Mouse (Mus musculus) adrenal gland, postnatal 14 days (tissue): ENCODE measurements around the gene Doc2a. TPM values are rescaled to one million over a fixed set of nuclear protein-coding genes. Genes with fewer than 3 reads are reported as not detected.
"Not testable (repeated sequence)": the region's sequence is repeated elsewhere in the genome, so short reads cannot be mapped to it uniquely, and the experiment has no call there.

Source experiments
- DNase-seq: peaks from one replicate; pipeline ENCODE4 v3.0.0; 2021; ENCODE audit warnings: mixed read lengths
- total RNA-seq: library from RNA; stranded (reverse); gene quantifications from 2 replicates; pipeline ENCODE4 v1.2.3, GENCODE M21; 2021

The Doc2a gene
- total RNA-seq, 1 experiment from 2014 or later = 0.63 TPM

DNA sequence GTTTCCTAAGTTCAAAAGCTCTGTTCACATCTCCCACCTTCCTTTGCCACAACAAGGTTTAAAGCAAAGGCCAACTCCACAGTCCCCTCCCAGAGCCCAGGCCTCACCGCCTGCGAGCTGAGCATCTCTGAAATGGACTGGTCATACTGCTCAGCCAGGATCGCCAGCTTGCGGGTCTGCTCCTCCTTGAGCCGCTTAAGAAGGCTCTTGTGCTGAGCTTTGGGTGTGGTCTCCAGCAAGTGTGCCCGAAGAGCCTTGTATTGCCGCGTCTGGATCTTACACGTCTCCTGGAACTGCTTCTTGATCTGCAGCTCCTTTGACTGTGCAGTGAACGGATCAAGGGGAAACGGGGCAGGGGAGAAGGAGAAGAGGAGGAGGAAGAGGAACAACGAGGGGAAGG is 20.8 kb downstream of the Doc2a start:
- DNase-seq = no peak

GRCm38 (mm10) chr7:126869780-126870519 is 22.7 kb downstream of the Doc2a start:
- no peak for DNase-seq

GRCm38 (mm10) chr7:126870520-126870891 is 23.3 kb downstream of the Doc2a start:
- no peak for DNase-seq

GRCm38 (mm10) chr7:126877239-126877638 is 30.0 kb downstream of the Doc2a start:
- DNase-seq = no peak

DNA sequence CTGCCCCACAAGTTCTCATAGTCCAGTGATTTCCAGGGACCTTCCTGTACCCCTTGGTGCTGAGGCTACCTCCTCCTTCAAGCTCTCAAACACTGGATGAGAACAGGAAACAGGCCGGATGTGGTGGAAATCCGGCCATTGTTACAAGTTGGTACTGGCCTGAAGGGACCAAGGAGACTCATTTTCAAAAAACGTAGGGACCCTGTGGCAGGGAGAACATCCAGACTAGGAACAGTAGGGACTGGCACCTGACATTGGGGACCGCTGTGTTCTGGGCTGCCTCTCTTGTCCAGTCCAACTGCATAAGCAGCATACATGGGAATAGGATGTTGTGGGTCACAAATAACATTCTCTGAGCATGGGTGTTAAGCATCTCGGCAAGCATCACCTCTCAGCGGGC is 33.8 kb downstream of the Doc2a start:
- no peak for DNase-seq

DNA sequence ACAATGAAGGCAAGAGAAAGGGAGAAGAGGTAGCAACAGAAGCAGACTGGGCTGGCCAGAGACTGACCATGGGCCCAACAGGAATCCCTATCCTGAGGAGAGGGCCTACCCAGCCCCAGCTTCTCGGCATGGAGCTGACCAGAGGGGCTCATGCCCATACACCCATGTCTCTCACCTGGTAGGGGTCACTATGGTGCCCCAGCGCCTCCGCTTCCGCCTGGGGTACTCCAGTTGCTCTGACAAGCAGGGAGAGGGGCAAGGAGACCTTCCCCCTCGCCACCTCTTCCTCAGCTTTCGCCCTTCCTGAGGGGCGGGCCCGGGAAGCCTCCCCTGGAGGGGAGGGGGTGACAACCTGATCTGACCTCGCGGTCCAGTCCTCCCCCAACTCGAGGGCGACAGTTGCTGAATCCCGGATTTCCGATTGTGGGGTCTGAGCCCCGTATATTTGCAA is 36.5 kb downstream of the Doc2a start:
- DNase-seq = no peak

DNA sequence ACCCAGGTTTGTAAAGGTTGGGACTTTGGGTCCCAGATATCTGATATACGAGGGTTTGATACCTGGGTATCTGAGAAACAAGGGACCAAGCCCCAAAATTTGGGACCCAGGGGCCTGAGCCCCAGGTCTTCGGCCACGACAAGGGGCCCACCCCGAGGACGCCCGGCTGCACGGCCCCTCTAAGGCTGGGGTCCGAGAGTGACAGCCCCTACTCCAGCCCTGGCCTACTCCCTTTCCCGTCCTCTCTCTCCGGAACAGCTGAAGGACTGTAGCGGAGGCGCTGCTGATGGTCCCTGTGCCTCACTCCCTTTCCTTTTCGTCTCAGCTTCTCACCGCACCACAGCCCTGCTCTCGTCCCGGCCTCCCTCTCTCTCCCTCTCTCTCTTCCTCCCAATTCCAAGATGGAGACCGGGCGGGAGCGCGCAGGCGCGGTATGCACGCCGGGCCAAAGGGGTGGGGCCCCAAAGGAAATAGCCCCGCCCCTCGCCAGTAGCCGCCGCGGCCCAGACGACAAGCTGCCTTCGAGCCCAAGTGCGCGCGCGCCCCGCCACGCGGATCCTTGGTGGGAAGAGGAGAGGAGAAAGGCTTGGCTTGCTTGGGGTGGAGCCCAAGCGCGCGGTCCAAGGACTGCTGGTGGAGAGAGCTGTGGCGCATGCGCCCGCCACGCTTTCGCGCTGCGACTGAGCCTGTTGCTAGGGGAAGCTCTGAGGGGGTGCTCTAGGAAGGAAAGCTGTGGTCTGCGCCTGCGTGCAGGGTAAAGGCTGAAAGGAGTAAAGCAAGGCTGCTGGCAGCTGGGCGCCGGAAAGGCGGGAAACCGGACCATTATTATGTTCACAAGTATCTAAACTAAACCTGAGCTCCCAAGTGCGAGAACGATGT is 37.3 kb downstream of the Doc2a start, which contains the start of gene Taok2:
Gene Taok2 (minus strand): TSS at position 418 of the 879 bp plus-strand sequence.
- DNase-seq = peak; percentile 99

- no peak for DNase-seq
Measured at GRCm38 (mm10) chr7:126887281-126887680, 40.1 kb downstream of the Doc2a start.

DNA sequence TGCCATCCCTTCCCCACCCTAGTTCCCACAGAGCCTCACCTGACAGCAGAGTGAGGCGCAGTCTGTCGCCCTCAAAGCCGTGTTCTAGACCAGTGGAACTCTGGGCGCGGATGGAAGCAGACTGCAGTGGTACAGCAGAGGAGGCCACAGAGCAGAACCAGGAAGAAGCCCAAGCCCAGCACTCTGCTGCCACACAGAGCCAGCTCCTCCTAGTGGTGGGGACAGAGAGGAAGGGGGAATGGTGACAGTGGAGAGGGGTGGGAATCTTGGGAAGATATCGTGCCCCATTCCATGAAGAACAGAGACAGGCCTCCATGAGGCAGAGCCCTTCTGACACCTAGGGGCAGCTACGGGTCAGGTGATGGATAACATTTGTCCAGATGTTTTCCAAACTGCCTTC is 41.6 kb downstream of the Doc2a start:
- peak; percentile 43 for DNase-seq

DNA sequence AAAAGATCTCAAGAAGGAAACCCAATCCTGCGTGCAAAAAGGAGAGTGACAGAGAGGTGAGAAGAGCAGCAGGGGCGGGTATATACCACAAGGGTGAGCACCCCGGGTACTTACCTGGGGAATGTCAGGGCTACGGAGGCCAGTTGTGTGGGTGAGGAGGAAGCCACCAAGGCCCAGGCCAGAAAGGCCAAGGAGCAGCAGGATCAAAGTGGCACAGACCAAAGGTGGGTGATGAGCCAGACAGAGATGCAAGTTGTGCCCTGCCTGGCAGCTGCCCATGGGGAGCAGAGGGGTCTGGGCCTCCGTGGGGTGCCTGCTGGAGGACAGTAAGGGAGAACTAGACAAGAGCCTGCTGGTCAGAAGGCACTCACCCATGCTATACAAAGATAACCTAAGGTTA is 49.7 kb downstream of the Doc2a start:
- DNase-seq = no peak

- DNase-seq = no peak
Measured at GRCm38 (mm10) chr7:126897390-126898101, 50.3 kb downstream of the Doc2a start.

GRCm38 (mm10) chr7:126898102-126898990 is 51.1 kb downstream of the Doc2a start:
- DNase-seq = peak; percentile 100

DNA sequence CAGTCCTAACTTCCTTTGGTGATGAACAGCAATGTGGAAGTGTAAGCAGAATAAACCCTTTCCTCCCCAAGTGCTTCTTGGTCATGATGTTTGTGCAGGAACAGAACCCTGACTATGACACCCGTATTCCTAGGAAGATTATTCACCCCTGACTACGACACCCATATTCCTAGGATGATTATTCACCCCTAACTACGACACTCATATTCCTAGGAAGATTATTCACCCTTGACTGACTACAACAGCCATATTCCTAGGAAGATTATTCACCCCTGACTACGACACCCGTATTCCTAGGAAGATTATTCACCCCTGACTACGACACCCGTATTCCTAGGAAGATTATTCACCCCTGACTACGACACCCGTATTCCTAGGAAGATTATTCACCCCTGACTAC is 52.6 kb downstream of the Doc2a start:
- DNase-seq = not testable (repeated sequence)

Other genes starting within 250 kb of the Doc2a start
- gene Nupr1, start 216.6 kb upstream of the Doc2a start, total RNA-seq = 16.2 and 21.5 TPM in 2 replicates
- gene Sgf29, start 198.1 kb upstream of the Doc2a start, total RNA-seq = 38.3 and 48.0 TPM in 2 replicates
- 81.6 and 83.8 TPM in 2 replicates for gene Sult1a1, start 171.0 kb upstream of the Doc2a start, total RNA-seq
- 74.9 and 82.9 TPM in 2 replicates for gene Bola2, start 152.0 kb upstream of the Doc2a start, total RNA-seq
- gene Slx1b, start 151.6 kb upstream of the Doc2a start, total RNA-seq = 10.7 and 18.6 TPM in 2 replicates
- 12.0 and 78.1 TPM in 2 replicates for gene Coro1a, start 139.6 kb upstream of the Doc2a start, total RNA-seq
- 128 and 136 TPM in 2 replicates for gene Mapk3, start 87.8 kb upstream of the Doc2a start, total RNA-seq
- 3.8 and 5.6 TPM in 2 replicates for gene Gdpd3, start 81.1 kb upstream of the Doc2a start, total RNA-seq
- 129 and 173 TPM in 2 replicates for gene Ypel3, start 70.5 kb upstream of the Doc2a start, total RNA-seq
- 1.2 and 1.5 TPM in 2 replicates for gene Tbx6, start 65.9 kb upstream of the Doc2a start, total RNA-seq
- 94.7 and 109 TPM in 2 replicates for gene Ppp4c, start 54.9 kb upstream of the Doc2a start, total RNA-seq
- 32.1 and 32.5 TPM in 2 replicates for gene Fam57b, start 49.7 kb upstream of the Doc2a start, total RNA-seq
- not detected in 2 replicates for gene 4930451I11Rik, start 15.8 kb upstream of the Doc2a start, total RNA-seq
- 24.1 and 30.2 TPM in 2 replicates for gene Hirip3, start 14.6 kb downstream of the Doc2a start, total RNA-seq
- 39.2 and 41.9 TPM in 2 replicates for gene Ino80e, start 15.0 kb downstream of the Doc2a start, total RNA-seq
- gene Taok2, start 37.3 kb downstream of the Doc2a start, total RNA-seq = 68.8 and 79.4 TPM in 2 replicates
- gene Tmem219, start 75.5 kb downstream of the Doc2a start, total RNA-seq = 27.6 and 27.9 TPM in 2 replicates
- gene Kctd13, start 81.5 kb downstream of the Doc2a start, total RNA-seq = 20.2 and 24.7 TPM in 2 replicates
- gene Asphd1, start 102.2 kb downstream of the Doc2a start, total RNA-seq = 1.7 and 2.2 TPM in 2 replicates
- 54.2 and 62.2 TPM in 2 replicates for gene Sez6l2, start 103.1 kb downstream of the Doc2a start, total RNA-seq
- 78.2 and 83.0 TPM in 2 replicates for gene Cdipt, start 128.5 kb downstream of the Doc2a start, total RNA-seq
- 1.6 TPM in 2 replicates for gene Cdiptos, start 128.7 kb downstream of the Doc2a start, total RNA-seq
- gene Mvp, start 167.2 kb downstream of the Doc2a start, total RNA-seq = 61.7 and 63.8 TPM in 2 replicates
- gene Pagr1b, start 169.1 kb downstream of the Doc2a start, total RNA-seq = 3.0 and 3.2 TPM in 2 replicates
- 7.9 and 24.6 TPM in 2 replicates for gene Pagr1a, start 169.9 kb downstream of the Doc2a start, total RNA-seq
- gene Gm42742, start 173.7 kb downstream of the Doc2a start, total RNA-seq = 8.4 and 26.9 TPM in 2 replicates
- gene Prrt2, start 173.8 kb downstream of the Doc2a start, total RNA-seq = 3.5 and 4.6 TPM in 2 replicates
- gene Maz, start 179.6 kb downstream of the Doc2a start, total RNA-seq = 133 and 142 TPM in 2 replicates
- 18.9 and 21.7 TPM in 2 replicates for gene Kif22, start 195.1 kb downstream of the Doc2a start, total RNA-seq
- gene Zg16, start 239.9 kb downstream of the Doc2a start, total RNA-seq = not detected in 2 replicates
- 1.3 and 5.7 TPM in 2 replicates for gene AI467606, start 243.9 kb downstream of the Doc2a start, total RNA-seq